Mouse (Mus musculus) cortical plate, adult 2 months (tissue): ENCODE data around the gene Ctnnd2.

ENCODE experiments used
- CTCF ChIP-seq: fragments of 200-500 bp; IDR thresholded peaks from 2 replicates; pipeline ENCODE4 v1.5.1; 2011; ENCODE audit warnings: mild to moderate bottlenecking, control low read depth, low read length; ENCODE audit not compliant: insufficient read depth; ENCODE audit errors: extremely low read depth
- POLR2A ChIP-seq: fragments of 200-500 bp; IDR thresholded peaks from 2 replicates; pipeline ENCODE4 v1.6.1; 2011; ENCODE audit warnings: mild to moderate bottlenecking, low read length, control low read depth; ENCODE audit not compliant: insufficient read depth; ENCODE audit errors: extremely low read depth

DNA sequence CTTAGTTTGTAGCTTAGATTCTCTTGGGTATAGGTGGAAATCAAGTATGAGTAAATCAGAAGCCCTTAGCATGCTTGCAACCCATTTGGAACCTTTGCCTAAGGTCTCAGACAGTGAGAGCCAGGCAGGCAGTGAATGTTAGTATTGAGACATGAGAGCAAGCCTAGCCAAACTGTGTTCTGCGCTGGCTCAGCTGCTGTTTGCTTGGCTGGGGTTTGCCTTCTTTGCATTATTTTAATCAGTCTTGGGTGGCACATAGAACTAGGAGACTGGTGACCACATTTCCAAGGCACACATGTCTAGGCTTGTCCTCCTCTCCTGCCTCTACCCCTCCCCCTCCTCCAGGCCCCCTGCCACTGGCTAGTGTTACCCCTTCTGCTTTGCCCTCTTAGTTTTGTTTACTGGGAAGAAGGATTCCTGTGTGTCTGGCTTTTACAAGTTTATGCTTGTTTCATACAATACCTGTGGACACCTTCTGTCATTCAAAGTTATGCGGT lies 381.6 kb downstream of the Ctnnd2 start:
- TF ChIP-seq CTCF, result no peak
- no peak for TF ChIP-seq POLR2A
